Mouse (Mus musculus) kidney, adult 2 months (tissue): Measurements from ENCODE around the gene Arf1. TPM values are rescaled to one million over a fixed set of nuclear protein-coding genes. Genes with fewer than 3 reads are reported as not detected.

ENCODE experiments used
- DNase-seq: peaks from one replicate; pipeline ENCODE4 v3.0.0; 2021
- H3K27ac ChIP-seq: fragments of 200-500 bp; 2 replicates; pipeline ENCODE4 v1.5.1; 2012; ENCODE audit warnings: low read depth, low read length, control low read depth, inconsistent platforms; ENCODE audit not compliant: insufficient read depth
- H3K27me3 ChIP-seq: fragments of 200-500 bp; replicated peaks from 2 replicates; pipeline ENCODE4 v1.6.1; 2012; ENCODE audit warnings: mild to moderate bottlenecking, moderate library complexity, low read length, inconsistent platforms; ENCODE audit not compliant: control insufficient read depth, insufficient read depth
- H3K36me3 ChIP-seq: fragments of 200-500 bp; 2 replicates; pipeline ENCODE4 v1.6.1; 2012; ENCODE audit warnings: mild to moderate bottlenecking, moderate library complexity, low read length, inconsistent platforms; ENCODE audit not compliant: control insufficient read depth, insufficient read depth
- H3K4me1 ChIP-seq: fragments of 200-500 bp; 2 replicates; pipeline ENCODE4 v1.6.1; 2011; ENCODE audit warnings: low read length; ENCODE audit not compliant: control insufficient read depth, insufficient read depth
- H3K4me3 ChIP-seq: fragments of 200-500 bp; 2 replicates; pipeline ENCODE4 v1.5.1; 2011; ENCODE audit warnings: mild to moderate bottlenecking, low read depth, low read length, control low read depth; ENCODE audit not compliant: insufficient read depth
- CTCF ChIP-seq: fragments of 200-500 bp; conservative IDR thresholded peaks from 2 replicates; pipeline ENCODE4 v1.5.1; 2011; ENCODE audit warnings: low read depth, mild to moderate bottlenecking, control low read depth, low read length, moderate library complexity, mixed read lengths; ENCODE audit not compliant: insufficient read depth, insufficient read length
- POLR2A ChIP-seq: fragments of 200-500 bp; IDR thresholded peaks from one replicate; pipeline ENCODE4 v1.6.1; 2011; ENCODE audit warnings: low read depth, low read length, control low read depth
- WGBS: fragments of 180-500 bp; shearing (Covaris S2); methylation state at CpG from one replicate; pipeline ENCODE4 v1.1.7; 2018; 5-methylcytosine and 5-hydroxymethylcytosine counted together
- polyA plus RNA-seq: library from polyadenylated mRNA; depleted of rRNA; stranded (reverse); fragments of >200 nt; gene quantifications from 2 replicates; pipeline ENCODE4 v1.2.3, GENCODE M21; 2012

Gene Arf1
- polyA plus RNA-seq, 1 experiment, result 490 TPM

- Histone ChIP-seq H3K27ac (peak overlapping the region; percentile 98), H3K36me3 (no peaks in the 10 kb centered on the region), H3K4me1 (peaks cover 40% of the 10 kb centered on the region), H3K4me3 (peak overlapping the region; percentile 99), H3K27me3 (no peaks in the 10 kb centered on the region)
- TF ChIP-seq CTCF (no peak), POLR2A (no peak)
- DNase-seq, result peak; percentile 56
- WGBS, result under 1% methylated on average over 21 of the region's 21 CpGs
Measured at GRCm38 (mm10) chr11:59226787-59227603, 1.1 kb downstream of the Arf1 start.

GRCm38 (mm10) chr11:59226251-59226650 lies 1.8 kb downstream of the Arf1 start:
- 4% methylated on average over 3 of the region's 3 CpGs for WGBS
- no peaks in the 10 kb centered on the region for H3K27me3 ChIP-seq
- DNase-seq, result no peak
- no peaks in the 10 kb centered on the region for H3K36me3 ChIP-seq
- H3K4me1 ChIP-seq, result peaks cover 46% of the 10 kb centered on the region
- peak overlapping the region; percentile 98; the same call in 1 of the 2 replicates for H3K27ac ChIP-seq
- peak overlapping the region; percentile 8; the same call in 1 of the 2 replicates for H3K4me3 ChIP-seq
- no peak for TF ChIP-seq POLR2A
- TF ChIP-seq CTCF, result no peak

GRCm38 (mm10) chr11:59225167-59225566 lies 2.9 kb downstream of the Arf1 start:
- H3K4me1 ChIP-seq, result peaks cover 51% of the 10 kb centered on the region
- H3K4me3 ChIP-seq, result no peak overlapping the region
- no peaks in the 10 kb centered on the region for H3K27me3 ChIP-seq
- whole genome bisulfite sequencing, result 38% methylated on average over 2 of the region's 2 CpGs
- DNase-seq, result no peak
- H3K36me3 ChIP-seq, result no peaks in the 10 kb centered on the region
- H3K27ac ChIP-seq, result no peak overlapping the region
- TF ChIP-seq CTCF, result no peak
- no peak for TF ChIP-seq POLR2A

GRCm38 (mm10) chr11:59224470-59224869 lies 3.6 kb downstream of the Arf1 start:
- peaks cover 51% of the 10 kb centered on the region for H3K4me1 ChIP-seq
- WGBS, result 27% methylated on average over 2 of the region's 2 CpGs
- DNase-seq, result no peak
- H3K27ac ChIP-seq, result no peak overlapping the region
- no peaks in the 10 kb centered on the region for H3K27me3 ChIP-seq
- TF ChIP-seq POLR2A (no peak), CTCF (no peak)
- no peak overlapping the region for H3K4me3 ChIP-seq
- no peaks in the 10 kb centered on the region for H3K36me3 ChIP-seq

GRCm38 (mm10) chr11:59224025-59224424 lies 4.0 kb downstream of the Arf1 start:
- TF ChIP-seq POLR2A (no peak), CTCF (no peak)
- WGBS, result 69% methylated on average over 3 of the region's 3 CpGs
- Histone ChIP-seq H3K36me3 (no peaks in the 10 kb centered on the region), H3K4me3 (no peak overlapping the region), H3K4me1 (peaks cover 51% of the 10 kb centered on the region), H3K27me3 (no peaks in the 10 kb centered on the region), H3K27ac (no peak overlapping the region)
- no peak for DNase-seq

- WGBS, result 57% methylated on average over 4 of the region's 4 CpGs
- 0 out of 2 replicates have a peak, but pooled peaks have one; percentile 19 for TF ChIP-seq CTCF
- no peak for TF ChIP-seq POLR2A
- peak; percentile 57 for DNase-seq
- H3K4me3 ChIP-seq, result no peak overlapping the region
- H3K36me3 ChIP-seq, result no peaks in the 10 kb centered on the region
- H3K4me1 ChIP-seq, result peaks cover 50% of the 10 kb centered on the region
- no peaks in the 10 kb centered on the region for H3K27me3 ChIP-seq
- H3K27ac ChIP-seq, result no peak overlapping the region
Measured at GRCm38 (mm10) chr11:59222306-59222705, 5.8 kb downstream of the Arf1 start.

GRCm38 (mm10) chr11:59221604-59222003 lies 6.5 kb downstream of the Arf1 start:
- Histone ChIP-seq H3K27me3 (no peaks in the 10 kb centered on the region), H3K27ac (no peak overlapping the region), H3K36me3 (no peaks in the 10 kb centered on the region), H3K4me1 (peaks cover 49% of the 10 kb centered on the region), H3K4me3 (no peak overlapping the region)
- no peak for TF ChIP-seq POLR2A
- no peak for TF ChIP-seq CTCF
- no peak for DNase-seq

GRCm38 (mm10) chr11:59219064-59219463 lies 9.0 kb downstream of the Arf1 start:
- TF ChIP-seq POLR2A (no peak), CTCF (peak; percentile 57)
- H3K36me3 ChIP-seq, result no peaks in the 10 kb centered on the region
- no peaks in the 10 kb centered on the region for H3K27me3 ChIP-seq
- H3K4me3 ChIP-seq, result no peak overlapping the region
- peak; percentile 44 for DNase-seq
- peaks cover 36% of the 10 kb centered on the region for H3K4me1 ChIP-seq
- H3K27ac ChIP-seq, result peak overlapping the region; percentile 54
